Mouse (Mus musculus): ENCODE measurements at regions not wholly inside any gene's neighbourhood (a gene's known extent, or its start where the extent isn't known, plus 50 kb on each side); places are given as distances from the start of the nearest gene placed in this dataset.

GRCm38 (mm10) chr1:159160035-159160960 is 71.8 kb upstream of the Cop1 start:
- TF ChIP-seq CTCF (IDR thresholded peaks at IDR 0.05; ENCODE audit: low read depth, low read length) (no peak), GATA1 (IDR thresholded peaks at IDR 0.05; ENCODE audit: borderline replicate concordance, low read length) (no peak), POLR2AphosphoS5 (IDR thresholded peaks at IDR 0.05; ENCODE audit: insufficient replicate concordance, low read depth, low read length) (no peak), GATA2 (IDR thresholded peaks at IDR 0.05; ENCODE audit: borderline replicate concordance, low read depth, low read length) (no peak), TAL1 (conservative IDR thresholded peaks at IDR 0.05; ENCODE audit: low read depth, low read length) (no peak)

All from G1E (cell line).